Mouse (Mus musculus): ENCODE data around the gene Fezf1. TPM values are rescaled to one million over a fixed set of nuclear protein-coding genes. Genes with fewer than 3 reads are reported as not detected.

The Fezf1 gene
- total RNA-seq (2021): not detected
- long read RNA-seq, experiment 1: 0 reads
- long read RNA-seq, experiment 2: 0 reads

DNA sequence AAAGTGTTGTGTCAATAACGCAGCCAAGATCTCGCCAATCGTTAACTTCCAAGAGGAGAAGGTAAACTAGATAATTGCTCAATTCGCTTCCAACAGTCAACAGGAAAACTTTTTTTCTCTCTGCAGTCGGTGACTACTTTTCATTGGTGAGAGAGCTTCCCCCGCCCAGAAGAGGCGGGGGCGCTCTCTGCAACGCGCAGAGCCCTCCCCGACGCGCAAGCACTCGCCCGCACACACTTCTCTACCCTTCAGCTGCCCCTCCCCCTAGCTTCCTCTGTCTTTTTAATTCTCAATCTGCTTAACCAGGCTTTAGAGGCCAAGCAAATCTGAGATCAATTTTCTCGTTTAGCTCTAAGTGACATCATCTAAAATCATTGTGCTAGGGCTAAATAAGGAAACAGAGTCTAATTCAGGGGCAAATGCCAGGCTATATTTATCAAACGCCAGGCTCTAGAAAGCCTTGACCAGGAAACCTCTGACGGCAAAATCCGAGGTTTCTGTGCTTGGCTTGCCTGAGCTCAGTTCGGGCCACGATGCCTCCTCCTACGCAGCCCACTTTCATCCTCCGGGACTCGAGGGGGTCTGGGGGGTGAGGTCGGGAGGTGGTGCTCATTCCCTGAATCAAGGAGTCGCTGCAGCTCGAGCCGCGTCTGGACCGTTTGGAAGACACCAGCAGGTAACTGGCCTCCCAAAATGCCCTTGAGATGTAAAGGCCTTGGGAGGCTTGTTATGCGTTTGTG lies at the start of gene Fezf1:
Gene Fezf1, minus strand, starts transcription at position 50 of the 740 bp plus-strand sequence.
- intact Hi-C loops (cut with DNase I): no loop called here
- DNase-seq: no peak

DNA sequence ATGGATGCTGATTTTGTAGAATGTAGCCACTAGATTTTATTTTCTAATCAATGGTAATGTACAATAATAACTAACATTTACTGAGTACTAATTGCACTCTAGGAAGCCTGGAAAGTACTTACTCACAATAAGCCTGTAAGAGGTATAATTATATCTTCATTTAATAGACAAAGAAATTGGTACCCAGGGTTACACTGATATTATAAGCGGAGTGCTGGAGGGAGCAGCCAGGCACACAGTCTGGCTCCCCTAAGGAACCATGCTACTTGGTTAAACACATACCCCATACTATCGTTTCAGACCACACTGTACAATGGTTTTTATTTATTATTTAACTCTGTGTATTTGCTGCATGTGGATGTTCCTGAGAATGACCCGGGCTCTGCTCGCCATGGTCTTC lies 46.5 kb upstream of the Fezf1 start:
- intact Hi-C loops (cut with DNase I): no loop called here

GRCm38 (mm10) chr6:23288752-23289151 lies 40.6 kb upstream of the Fezf1 start:
- intact Hi-C loops (cut with DNase I): no loop called here
- no peak for DNase-seq

More for the DNA sequence above, 46.5 kb upstream of the Fezf1 start:
- no peak for DNase-seq

- intact Hi-C loops (cut with DNase I): no loop called here
- no peak for DNase-seq
Observed at GRCm38 (mm10) chr6:23281514-23281820, 33.3 kb upstream of the Fezf1 start.

DNA sequence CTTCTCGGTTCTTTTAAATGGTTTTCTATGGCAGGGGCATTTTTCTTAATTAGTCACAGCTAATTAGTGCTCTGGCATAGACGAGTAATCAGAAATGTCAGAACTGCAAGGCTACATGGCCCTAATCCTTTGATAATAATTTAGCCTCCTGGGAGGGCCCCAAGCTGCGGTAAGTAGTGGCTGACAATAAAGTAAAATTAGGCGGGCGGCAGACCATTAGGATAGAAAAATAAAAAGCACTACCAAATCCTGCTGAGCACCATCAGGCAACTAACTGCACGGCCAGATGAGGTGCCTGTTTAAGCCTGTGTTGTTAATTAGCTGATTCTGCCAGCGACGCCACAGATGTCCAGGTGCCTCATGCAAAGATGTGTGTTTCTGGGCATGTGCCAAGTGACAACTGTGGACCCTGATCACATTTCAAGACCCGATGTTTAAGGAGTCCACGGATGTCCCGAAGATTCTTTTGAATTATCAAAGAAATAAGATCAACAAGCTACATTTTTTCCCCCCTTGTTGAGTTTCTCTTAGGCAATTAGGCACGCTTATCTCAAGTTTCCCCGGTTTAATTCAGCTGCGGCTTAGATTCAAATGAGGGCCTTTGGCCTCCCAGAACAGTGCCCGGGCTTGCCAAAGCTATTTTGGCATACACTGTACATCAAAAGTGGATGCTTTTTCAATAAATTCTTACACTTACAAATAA lies 32.8 kb upstream of the Fezf1 start:
- intact Hi-C loops (cut with DNase I): no loop called here

DNA sequence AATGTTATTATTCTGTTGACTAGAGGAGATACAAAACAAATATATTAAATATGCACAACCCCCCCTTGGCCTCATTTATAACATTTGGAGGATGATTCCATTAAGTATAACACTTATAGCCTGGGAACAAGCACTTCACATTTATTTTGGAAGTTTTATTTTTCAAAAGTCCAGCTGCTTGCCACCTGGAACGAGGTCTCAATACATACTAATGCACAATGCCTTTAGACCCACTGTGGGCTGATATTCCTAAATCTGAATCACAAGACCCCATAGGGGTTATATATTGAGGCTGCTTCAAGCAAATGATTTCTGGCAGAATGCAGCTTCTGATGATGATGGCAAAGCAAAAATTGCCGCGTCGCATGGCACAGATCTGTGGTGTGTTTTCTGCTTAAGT lies 25.3 kb upstream of the Fezf1 start:
- DNase-seq: no peak
- intact Hi-C loops (cut with DNase I): no loop called here

More for the DNA sequence above, 32.8 kb upstream of the Fezf1 start:
- no peak for DNase-seq

GRCm38 (mm10) chr6:23272979-23273378 lies 24.8 kb upstream of the Fezf1 start:
- no peak for DNase-seq
- intact Hi-C loops (cut with DNase I): no loop called here

DNA sequence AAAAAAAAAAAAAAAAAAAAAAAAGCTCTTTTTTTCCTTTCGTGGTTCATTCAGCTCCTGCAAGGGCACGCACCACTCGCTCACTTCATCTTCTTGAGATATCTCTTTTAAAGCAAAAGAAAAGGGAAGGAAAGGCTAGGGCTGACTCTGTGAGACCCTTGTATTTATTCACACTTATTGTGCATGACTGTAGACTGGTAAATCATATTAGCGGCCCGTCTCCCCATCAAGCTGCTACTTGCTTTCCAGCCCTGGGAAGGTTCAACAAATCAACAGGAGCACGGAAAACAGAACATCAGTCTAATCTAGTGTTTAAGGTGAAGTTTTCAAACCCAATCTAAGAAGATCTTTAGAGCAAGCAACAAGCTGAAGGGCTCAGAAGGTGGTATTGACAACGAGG lies 24.4 kb upstream of the Fezf1 start:
- intact Hi-C loops (cut with DNase I): no loop called here
- DNase-seq: no peak

DNA sequence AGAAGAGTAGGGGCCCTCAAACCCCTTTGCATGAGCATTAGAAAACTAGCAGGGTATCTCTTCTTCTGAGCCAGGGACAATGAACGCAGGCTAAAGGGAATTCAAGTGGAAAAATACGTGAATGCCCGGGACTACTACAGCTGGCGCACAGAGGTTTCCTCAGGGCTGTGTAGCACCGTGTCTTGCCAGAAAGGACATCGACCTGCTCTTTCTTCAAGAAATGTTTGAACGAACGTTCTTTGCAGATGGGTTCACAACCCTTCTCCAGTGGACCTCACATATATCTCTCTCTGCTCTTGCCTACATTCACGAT lies 12.5 kb upstream of the Fezf1 start:
- no peak for DNase-seq
- intact Hi-C loops (cut with DNase I): no loop called here

GRCm38 (mm10) chr6:23260016-23260737 lies 12.0 kb upstream of the Fezf1 start:
- intact Hi-C loops (cut with DNase I): no loop called here
- DNase-seq: no peak

DNA sequence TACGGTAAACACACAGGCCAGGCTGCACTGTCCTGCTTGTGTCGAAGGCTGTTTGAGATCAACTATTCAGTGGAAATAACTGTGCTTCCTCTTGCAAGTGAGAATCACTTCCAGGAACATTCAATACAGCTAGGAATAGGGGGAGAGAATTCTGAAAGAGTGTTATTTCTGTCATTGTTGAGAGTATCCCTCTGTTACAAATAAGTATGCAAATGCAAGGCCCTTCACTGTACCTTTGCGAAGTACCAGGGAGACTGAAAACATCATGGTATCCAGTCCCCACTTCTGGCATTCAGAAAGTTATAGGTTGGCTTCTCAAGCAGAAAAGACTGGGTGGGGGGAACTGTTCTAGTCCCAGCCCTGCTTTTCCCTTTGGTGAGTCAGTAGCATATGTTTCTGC lies 9.8 kb upstream of the Fezf1 start:
- intact Hi-C loops (cut with DNase I): no loop called here

DNA sequence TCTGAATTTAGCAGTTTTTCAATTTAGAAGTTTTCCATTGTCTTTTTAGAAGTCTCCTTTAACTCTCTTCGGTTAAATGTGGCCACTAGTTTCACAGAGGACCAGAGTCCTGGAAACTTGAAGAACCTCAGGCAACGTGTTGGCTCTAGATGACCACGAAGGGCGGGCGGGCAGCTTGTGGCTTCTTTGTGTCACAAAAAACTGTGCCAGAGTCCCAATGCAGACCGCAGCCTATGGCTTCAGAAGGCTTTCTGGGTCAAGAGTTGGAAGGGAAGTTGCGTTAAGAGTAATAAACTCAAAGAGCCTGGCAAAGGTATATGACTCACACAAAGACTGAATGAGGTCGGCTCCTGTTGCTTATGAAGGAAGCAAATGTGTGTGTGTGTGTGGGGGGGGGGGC lies 7.0 kb upstream of the Fezf1 start:
- intact Hi-C loops (cut with DNase I): no loop called here

More for the DNA sequence above, 9.8 kb upstream of the Fezf1 start:
- DNase-seq: no peak

GRCm38 (mm10) chr6:23254644-23255043 lies 6.5 kb upstream of the Fezf1 start:
- intact Hi-C loops (cut with DNase I): no loop called here

More for the DNA sequence above, 7.0 kb upstream of the Fezf1 start:
- DNase-seq: no peak

DNA sequence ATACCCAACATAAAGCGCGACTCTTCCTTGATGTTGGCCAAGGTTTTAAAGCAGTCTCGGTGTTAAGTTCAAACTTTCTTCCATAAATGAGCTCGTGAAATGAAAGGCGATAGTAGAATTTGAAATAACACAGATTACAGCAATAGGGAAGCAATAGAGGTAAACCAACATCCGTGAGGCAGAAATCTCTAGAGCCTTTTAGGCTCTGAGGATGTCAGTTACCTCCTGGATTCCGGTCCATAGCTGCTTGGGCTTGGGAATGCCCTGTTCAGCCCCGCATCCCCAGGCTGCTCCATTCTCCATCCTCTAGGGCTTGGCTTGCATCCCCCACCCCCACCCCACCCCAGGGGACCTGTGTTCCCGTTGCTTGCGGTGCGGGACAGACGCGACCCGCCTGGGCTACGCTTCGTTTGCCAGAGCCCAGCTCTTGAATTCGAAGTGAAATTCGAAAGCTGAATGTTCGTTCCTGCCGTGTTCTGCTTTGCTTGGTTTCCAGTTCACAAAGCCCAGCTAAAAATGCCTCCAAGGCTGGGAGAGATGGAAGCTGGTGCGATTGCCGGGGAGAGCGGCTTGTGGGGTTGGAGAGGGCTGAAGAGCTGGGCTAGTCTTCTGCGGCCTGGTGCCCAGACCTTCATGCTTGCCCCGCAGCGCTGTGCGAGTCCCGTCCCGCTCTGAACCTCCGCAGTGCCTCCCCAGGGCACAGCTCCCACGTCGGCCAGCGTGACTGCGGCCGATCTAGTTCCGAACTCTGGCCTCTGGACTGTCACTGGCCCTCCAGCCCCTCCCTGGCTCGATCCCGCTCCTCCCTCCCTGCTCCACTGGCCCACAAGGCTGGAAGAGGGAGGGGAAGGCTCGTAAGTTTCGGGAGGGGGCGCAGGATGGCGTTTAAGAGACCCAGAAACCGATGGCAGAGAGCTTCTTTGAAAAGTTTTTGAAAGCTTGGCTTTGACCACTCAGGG lies 5.5 kb upstream of the Fezf1 start:
- intact Hi-C loops (cut with DNase I): no loop called here
- no peak for DNase-seq

More at GRCm38 (mm10) chr6:23254644-23255043, 6.5 kb upstream of the Fezf1 start:
- DNase-seq: no peak

DNA sequence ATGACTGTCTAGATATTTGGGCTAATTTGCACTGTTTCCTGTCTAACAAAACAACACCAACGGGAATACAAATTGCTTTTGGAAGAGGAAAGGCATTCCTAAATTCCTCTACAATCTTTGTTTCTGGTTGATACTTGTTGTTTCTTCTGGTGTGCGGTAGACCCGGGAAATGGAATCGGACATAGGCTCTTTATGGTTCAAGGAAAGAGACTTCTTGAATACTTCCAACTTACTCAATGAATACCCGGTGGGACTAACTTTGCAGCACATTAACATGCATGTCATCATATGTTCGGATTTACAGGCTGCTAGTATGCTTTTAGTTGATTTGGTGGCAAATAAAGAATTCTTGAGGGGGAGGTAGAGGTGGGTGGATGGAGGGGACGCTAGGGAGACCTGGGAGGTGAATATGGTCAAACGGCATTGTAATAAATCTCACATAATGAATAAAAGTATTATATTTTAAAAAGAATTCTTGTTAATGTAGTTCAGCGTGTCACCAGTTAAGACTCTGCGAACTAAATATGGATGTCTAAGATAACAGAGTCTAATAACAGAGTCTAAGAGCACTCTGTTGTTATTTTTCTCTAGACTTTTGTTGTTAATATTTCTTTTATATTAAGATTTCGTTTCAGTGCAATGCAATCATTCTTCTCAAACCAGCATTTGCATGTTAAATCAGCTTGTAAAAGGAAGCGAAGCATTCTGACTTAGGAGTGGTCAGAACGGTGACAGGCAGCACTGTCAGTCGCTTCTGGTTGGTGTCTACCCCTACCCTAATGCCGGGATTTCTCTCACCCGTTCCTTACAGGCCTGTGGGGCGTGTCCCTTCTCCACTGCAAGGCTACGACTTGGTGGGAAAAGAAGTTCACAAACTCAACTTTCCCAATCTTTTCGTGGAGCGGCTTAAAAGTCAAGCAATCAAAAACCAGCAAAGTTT lies 4.3 kb upstream of the Fezf1 start:
- intact Hi-C loops (cut with DNase I): no loop called here
- no peak for DNase-seq

- intact Hi-C loops (cut with DNase I): no loop called here
- DNase-seq: no peak
Observed at GRCm38 (mm10) chr6:23251431-23251830, 3.3 kb upstream of the Fezf1 start.

DNA sequence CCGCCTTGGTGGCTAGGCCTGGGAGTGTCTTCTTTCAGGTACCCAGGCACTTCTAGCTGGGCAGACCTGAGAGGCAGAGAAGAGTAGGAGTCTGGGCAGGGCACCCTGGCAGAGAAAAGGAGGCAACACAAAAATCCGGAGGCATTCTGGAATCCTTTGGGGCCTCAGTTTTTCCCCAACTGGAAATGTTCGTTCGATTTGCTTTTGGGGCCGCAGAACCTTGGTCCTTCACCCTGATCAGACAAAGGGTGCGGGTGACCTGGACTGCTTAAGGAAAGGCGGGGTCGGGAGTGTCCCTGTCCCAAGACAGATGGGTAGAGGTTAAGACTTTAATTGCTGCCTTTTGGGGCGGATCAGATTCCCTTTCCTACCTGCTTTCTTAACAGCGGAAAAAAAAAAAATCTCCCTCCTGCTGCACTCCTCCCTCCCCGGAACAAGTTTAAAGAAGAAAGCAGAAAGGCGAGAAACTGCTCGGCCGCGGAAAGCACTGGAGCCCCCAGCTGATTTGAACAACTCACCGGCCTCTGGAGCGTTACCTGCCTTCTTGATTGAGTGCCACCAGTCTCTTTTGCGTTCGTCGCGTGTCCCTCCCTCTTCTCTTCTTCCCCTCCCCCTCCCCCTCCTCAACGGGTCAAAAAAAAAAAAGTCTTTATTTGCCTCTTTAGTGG lies 2.3 kb upstream of the Fezf1 start:
- no peak for DNase-seq
- intact Hi-C loops (cut with DNase I): no loop called here

DNA sequence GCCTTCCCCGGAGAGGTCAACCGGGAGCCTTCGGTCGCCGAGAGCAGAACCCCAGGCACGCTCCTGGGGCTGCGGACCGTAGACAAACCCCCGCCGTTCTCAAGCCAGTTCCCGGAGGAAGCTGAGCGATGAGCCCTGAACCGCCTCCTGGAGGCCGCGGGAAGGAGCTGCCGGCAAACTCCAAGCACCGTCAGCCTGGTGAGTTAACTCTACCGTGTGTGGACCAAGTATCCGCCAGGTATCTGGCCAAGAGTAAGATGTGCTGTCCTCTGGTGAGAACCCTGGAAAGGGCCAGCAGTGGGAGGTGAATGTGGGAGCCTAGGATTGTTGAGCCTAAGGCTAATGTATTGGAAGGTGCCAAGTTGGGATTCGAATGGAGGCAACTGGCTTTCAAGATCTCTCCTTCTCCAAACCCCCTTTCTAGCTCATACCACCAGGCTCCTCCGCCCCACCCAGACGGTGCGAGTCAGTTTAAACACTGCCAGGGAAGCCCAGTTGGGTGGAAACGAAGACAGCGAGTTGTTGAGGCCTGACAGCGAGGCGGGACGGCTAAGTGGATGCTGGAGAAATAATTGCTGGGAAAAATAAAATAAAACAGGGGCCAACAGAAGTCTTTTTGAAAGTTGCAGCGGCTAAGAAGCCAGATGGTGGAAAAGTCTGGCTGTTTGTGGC lies 1.6 kb upstream of the Fezf1 start:
- intact Hi-C loops (cut with DNase I): no loop called here
- no peak for DNase-seq

All from gastrocnemius, postnatal 36 days (tissue).